Mouse (Mus musculus) urinary bladder, adult 18-20 months (tissue): ENCODE results near the gene Ksr2.
"Not testable (repeated sequence)": the region's sequence is repeated elsewhere in the genome, so short reads cannot be mapped to it uniquely, and the experiment has no call there.

Experiments used
- DNase-seq, 2 experiments: peaks; one replicate each; pipeline ENCODE4 v3.0.0; 2022; ENCODE audit warnings: low spot score in 2 of 2, mixed read lengths in 2 of 2

The Ksr2 gene

DNA sequence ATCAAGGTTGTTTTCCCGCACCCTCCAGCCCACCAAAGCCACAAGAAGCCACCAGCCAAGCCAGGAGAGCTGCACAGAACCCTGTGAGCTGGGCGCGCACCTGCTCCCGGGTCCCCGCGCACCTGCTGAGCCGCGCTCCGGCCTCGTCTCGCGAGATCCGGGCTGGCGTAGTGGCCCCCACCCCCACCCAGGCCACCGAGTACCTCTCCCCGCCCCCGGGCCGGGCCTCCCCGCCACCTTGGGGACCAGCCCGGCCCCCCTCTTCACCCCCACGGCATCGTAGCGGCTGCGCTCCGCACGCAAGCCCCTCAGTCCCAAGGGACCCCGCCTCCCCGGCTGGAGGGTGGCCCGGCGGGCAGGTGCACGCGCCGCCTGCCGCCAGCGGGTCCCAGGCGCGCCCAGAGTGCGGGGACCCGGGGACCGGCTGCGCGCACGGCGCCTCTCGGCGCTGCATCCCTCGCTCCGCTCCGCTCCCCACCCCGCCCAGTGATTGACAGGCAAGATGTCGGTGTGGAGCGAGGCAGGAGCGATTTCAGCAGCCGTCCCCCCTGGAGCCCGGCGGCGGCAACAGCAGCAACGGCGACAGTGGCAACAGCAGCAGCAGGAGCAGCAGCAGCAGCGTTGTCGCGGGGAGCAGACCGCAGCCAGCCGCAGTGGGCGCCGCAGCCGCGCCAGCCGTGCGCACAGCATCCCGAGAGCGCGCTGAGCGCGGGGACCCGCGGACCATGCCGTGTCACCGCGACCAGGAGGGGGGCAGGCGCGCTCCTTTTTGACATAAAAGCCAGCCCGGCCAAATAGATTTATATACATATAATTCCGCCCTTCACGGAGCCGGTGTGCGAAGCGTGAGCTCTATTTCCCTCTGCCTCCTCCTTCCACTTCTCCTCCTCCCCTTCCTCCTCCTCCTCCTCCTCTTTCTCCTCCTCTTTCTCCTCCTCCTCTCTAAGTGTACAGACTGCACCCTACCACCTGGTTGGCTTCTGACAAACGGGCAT, at the start of gene Ksr2:
TSS of gene Ksr2 (plus strand) at position 494 of the 995 bp plus-strand sequence.
- peak; percentile 10 to 38 for DNase-seq

GRCm38 (mm10) chr5:117364821-117365220, 49.0 kb upstream of the Ksr2 start:
- DNase-seq = no peak

DNA sequence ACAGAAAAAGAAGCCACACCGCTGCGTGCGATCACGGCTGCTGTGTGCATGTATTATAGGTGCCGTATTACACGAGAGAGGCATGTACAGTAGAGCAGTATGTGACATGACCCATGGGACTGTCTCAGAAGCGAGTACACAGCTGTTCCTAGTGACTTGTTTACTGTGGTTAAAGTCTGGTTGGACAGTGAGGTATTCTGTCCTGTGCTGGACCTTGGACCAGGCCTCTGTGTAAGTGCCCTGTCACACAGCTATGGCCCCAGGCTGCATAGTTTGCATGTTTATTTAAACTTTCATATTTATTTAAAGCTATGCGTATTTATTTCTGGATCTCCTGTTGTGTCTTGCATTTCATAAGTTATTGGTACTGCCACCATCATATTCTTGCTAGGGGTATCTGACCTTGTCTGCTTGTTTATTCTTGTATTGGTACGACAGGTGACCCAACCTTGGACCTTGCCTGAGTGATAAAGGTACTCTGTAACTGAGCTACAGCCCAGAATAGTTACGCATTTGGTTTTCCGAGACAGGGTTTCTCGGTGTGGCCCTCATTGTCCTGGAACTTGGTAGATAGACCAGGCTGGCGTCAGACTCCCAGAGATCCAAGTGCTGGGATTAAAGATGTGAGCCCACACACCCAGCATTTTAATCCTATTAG, 47.8 kb upstream of the Ksr2 start:
- DNase-seq = no peak

- no peak for DNase-seq
Measured at GRCm38 (mm10) chr5:117367206-117367605, 46.6 kb upstream of the Ksr2 start.

DNA sequence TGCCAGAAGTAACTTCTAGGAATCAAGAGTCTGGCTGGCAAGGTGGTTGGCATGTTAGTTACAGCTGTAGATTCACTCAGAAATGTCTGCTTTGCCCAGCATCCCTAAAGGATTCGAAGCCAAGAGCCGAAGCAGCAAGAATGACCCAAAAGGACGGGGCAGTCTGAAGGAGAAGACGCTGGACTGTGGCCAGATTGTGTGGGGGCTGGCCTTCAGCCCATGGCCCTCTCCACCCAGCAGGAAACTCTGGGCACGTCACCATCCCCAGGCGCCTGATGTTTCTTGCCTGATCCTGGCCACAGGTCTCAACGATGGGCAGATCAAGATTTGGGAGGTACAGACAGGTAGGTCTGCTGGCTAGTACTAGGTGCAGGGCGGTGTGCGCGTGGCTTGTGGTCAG, 43.2 kb upstream of the Ksr2 start:
- no peak for DNase-seq

DNA sequence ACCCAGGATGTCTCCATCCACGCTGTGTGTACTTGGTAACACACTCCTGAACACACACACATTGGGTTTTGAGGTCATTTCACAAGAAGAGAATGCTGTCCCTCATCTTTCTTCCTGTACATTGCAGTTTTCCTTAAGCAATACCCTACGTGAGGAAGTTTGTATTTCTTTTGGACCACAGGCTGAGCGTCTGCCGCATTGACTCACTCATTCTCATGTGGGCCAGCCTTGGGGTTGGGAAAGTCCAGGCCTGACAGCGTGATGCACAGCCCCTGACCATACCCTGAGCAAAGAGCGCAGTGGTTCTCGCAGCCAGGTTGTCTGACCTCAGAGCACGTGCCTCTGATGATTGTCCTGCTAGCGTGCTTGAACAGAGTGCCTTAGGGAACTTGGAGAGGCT, 40.4 kb upstream of the Ksr2 start:
- DNase-seq = no peak

GRCm38 (mm10) chr5:117374372-117375049, 39.3 kb upstream of the Ksr2 start:
- no peak for DNase-seq

DNA sequence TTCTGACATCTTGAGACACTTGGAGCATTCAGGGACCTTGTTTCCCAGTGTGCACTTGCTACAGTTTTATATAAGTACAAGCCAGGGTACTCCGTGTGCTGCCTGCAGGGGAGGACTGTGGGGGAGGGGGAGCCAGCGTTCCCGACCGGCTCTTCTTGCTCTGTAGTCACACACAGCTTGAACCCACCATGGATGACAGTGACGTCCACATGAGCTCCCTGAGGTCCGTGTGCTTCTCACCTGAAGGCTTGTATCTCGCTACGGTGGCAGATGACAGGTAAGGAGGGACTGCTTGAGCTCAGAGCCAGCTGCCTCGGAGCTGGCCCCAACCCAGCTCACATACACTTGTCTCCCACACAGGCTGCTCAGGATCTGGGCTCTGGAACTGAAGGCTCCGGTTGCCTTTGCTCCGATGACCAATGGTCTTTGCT, 37.5 kb upstream of the Ksr2 start:
- no peak for DNase-seq

DNA sequence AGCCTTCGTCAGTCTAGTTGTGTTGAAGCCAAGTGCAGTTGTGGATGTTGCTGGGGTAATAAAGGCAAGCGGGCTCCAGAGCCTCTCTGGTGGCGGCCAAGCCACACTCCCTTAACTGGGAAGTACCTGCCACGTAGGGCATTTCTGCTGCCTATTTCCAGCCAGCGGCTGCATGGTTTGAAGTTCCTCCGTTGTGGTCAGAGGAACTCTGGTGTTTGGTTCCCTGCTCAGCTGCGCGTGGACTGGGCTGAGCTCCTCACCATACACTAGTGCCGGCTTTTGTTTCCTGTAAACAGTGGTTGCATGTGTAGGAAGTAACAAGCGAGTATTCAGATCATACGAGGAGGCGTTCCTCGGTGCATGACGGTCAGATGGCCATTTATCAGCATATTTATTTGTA, 36.1 kb upstream of the Ksr2 start:
- DNase-seq = not testable (repeated sequence)

GRCm38 (mm10) chr5:117380199-117380598, 33.6 kb upstream of the Ksr2 start:
- DNase-seq = no peak

DNA sequence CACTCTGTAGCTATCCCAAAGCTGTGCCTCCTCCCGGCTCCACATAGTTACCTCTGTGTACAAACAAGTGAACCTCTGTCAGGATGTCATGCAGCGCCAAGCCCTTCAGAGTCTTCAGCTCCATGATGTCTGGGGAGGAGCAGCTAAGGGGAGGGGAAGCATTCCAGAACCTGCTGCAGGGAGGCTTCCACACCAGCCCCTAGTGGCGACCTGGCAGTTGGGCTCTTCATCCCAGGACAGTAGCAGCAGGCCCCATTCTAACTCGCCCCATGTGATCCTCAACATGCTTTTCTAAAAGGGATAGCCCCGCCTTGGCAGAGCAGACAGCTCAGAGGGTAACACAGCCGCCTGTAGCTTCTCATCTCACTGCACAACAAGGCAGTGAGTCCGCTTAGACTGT, 32.0 kb upstream of the Ksr2 start:
- no peak for DNase-seq

DNA sequence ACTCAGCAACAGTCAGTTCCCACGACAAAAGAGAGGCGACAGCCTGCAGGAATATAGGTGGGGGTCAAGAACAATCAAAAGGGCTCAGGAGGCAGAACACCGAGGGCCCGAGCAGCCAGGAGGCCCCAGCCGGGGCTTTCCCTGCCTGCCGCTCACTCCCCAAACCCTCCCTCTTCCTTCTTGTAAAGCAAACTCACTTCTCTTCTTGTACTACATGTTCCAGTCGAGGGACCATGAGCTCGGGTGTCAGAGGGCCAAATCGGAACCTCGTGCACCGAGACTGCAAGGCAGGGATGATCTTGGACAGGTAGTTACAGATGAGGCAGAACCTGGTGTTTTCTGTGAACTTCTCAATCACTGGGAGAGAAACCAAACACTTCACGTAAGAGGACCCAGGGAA, 30.6 kb upstream of the Ksr2 start:
- no peak for DNase-seq

- peak in 1 of 2 experiments; percentile 32 for DNase-seq
Measured at GRCm38 (mm10) chr5:117388296-117388751, 25.5 kb upstream of the Ksr2 start.

- DNase-seq = peak; percentile 90 to 94
Measured at GRCm38 (mm10) chr5:117388877-117389276, 24.9 kb upstream of the Ksr2 start, which contains the start of gene Rfc5. TSS of gene Rfc5 (minus strand) at chr5:117389047.

- no peak for DNase-seq
Measured at GRCm38 (mm10) chr5:117390895-117391294, 22.9 kb upstream of the Ksr2 start.

GRCm38 (mm10) chr5:117395834-117396233, 18.0 kb upstream of the Ksr2 start:
- no peak for DNase-seq

GRCm38 (mm10) chr5:117396596-117397014, 17.2 kb upstream of the Ksr2 start:
- no peak for DNase-seq

- DNase-seq = no peak
Measured at GRCm38 (mm10) chr5:117397371-117397770, 16.4 kb upstream of the Ksr2 start.

GRCm38 (mm10) chr5:117398007-117398550, 15.7 kb upstream of the Ksr2 start:
- peak in 1 of 2 experiments; percentile 30 for DNase-seq

DNA sequence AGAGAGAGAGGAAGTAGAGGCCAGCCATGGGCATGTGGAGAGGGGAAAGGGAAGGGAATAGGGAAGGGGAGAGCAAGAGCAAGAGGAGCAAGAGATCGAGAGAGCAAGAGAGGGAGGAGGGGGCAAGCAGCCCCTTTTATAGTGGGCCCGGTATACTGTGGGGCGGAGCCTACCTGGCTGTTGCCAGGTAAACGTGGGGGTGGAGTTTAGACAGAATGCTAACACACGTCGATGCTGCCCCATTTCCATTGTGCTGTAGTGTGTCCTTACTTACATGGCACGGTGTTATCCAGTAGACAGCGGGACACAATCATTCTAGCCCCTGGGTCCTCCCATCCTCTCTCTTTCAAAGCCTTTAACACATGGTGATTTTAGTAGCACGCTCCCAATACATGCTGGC, 14.5 kb upstream of the Ksr2 start:
- no peak for DNase-seq

DNA sequence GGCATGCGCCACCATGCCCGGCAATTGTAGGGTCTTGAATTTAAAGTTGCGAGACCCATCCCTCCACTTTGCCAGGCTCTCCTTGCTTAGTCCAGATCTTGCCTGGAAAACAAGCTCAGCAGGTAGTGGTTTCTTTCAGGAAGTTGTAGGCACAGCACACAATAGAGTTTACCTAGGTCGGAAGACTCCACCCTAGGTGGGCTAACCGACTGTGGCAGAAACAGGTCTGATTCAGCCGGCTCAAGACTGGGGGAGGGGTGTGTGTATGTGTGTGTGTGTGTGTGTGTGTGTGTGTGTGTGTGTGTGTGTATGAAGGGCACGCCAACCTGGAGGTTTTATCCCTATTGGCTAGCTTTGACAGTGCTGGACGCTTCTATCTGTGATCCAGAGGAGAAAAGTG, 10.2 kb upstream of the Ksr2 start:
- no peak for DNase-seq

DNA sequence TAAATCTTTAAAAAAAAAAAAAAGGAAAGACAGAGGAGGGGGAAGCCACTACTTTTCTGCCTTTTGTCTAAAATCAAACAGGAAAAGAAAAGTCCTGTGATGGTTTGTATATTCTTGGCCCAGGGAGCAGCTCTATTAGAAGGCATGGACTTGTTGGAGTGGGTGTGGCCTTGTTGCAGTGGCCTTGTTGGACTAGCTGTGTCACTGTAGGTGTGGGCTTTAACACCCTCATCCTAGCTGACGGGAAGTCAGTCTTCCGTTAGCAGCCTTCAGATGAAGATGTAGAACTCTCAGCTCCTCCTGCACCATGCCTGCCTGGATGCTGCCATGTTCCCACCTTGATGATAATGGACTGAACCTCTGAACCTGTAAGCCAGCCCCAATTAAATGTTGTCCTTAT, 9.1 kb upstream of the Ksr2 start:
- not testable (repeated sequence) for DNase-seq
